Mouse (Mus musculus): Measurements from ENCODE around the gene Sdhc. TPM values are rescaled to one million over a fixed set of nuclear protein-coding genes. Genes with fewer than 3 reads are reported as not detected.
"Not testable (repeated sequence)": the region's sequence is repeated elsewhere in the genome, so short reads cannot be mapped to it uniquely, and the experiment has no call there.

Sdhc gene
- polyA plus RNA-seq, 1 experiment from 2014 or later, result 334 TPM

DNA sequence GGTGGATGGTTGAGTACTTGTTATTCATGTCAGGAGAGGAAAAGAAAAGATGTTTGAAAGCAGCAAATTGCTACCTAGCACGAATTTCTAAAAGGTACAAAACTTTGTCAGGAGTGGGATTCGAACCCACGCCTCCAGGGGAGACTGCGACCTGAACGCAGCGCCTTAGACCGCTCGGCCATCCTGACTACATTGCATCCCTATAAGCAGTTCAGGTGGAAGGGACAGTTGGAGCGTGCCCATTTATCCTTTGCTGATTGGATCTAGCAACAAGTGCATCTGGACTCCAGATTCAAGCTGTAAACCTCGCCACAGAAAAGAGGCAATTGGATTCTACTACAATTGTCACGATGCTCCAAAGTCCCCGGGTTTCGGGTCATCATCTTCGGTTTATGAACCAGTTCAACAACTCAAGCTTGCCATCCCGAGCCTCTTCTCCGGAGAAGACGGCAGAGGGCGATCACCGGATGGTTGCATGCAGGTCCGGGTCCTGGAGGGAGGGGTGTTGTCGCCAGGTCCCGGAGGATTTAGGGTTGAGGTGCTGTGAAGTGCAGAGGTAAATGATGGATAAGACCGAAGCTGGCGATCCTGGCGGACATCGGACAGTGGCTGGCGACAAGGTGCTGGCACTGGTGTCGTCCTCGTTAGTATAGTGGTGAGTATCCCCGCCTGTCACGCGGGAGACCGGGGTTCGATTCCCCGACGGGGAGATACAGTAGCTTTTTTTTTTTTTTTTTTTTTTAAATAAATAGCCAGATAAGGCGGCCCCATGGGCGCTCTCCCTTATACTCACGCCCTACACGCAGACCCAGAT, 48.5 kb downstream of the Sdhc start:
- Histone ChIP-seq H3K4me1 (ENCODE audit: control insufficient read depth, insufficient read depth, low read length) (no peaks in the 10 kb centered on the region), H3K4me2 (ENCODE audit: low read depth, low read length) (peak overlapping the region; percentile 49), H3K9ac (replicated peaks; ENCODE audit: low read depth, low read length) (peak overlapping the region; percentile 56), H3K9me3 (ENCODE audit: control insufficient read depth, low read length) (no peaks in the 10 kb centered on the region), H3K27me3 (ENCODE audit: control insufficient read depth, insufficient read depth, low read length) (no peaks in the 10 kb centered on the region), H3K27ac (ENCODE audit: low read depth, low read length) (peak overlapping the region; percentile 75), H3K4me3 (ENCODE audit: low read depth, low read length) (peak overlapping the region; percentile 49), H3K36me3 (ENCODE audit: control insufficient read depth, insufficient read depth, low read length) (no peaks in the 10 kb centered on the region)
- under 1% methylated on average over 40 of the region's 40 CpGs for WGBS
- peak; percentile 92 for ATAC-seq (ENCODE audit: low read depth)

DNA sequence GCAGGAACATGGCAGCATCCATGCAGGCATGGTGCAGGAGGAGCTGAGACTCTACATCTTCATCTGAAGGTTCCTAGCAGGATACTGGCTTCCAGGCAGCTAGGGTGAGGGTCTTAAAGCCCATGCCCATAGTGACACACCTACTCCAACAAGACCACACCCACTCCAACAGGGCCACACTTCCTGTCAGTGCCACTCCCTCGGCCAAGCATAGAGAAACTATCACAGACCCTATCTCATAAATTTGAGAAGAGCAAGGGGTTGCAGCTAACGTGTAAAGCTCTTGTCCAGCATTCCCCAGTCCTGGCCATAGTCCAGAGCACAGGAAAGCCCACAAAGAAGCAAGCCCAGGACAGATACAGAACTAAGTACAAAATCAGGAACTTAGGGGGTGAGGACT, 49.4 kb downstream of the Sdhc start:
- H3K4me1 ChIP-seq (ENCODE audit: control insufficient read depth, insufficient read depth, low read length), result no peaks in the 10 kb centered on the region
- 46% methylated on average over 2 of the region's 2 CpGs for WGBS
- no peak overlapping the region for H3K4me3 ChIP-seq (ENCODE audit: low read depth, low read length)

DNA sequence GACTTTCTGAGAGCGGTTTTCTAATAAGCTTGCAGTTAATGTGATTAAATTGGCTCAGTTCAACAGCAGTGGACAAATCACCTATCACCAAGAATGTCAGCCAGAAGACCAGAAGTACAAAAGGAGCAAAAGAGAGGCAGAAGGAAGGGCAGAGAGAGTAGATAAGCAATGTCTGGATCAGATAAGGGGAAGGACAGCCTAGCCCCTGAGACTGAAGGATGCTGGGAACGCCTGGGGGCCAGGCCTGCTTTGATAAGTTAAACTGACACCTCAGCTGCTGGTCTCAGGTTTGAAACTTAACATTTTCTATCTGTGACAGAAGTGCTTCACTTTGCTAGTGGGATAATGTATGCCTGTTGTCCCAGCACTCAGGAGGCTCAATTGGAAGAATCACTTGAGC, 52.8 kb downstream of the Sdhc start:
- H3K36me3 ChIP-seq (ENCODE audit: control insufficient read depth, insufficient read depth, low read length), result no peaks in the 10 kb centered on the region
- no peak overlapping the region for H3K9ac ChIP-seq (replicated peaks; ENCODE audit: low read depth, low read length)
- no peak overlapping the region for H3K4me2 ChIP-seq (ENCODE audit: low read depth, low read length)
- H3K27ac ChIP-seq (ENCODE audit: low read depth, low read length), result no peak overlapping the region
- ATAC-seq (ENCODE audit: low read depth), result no peak
- no peaks in the 10 kb centered on the region for H3K27me3 ChIP-seq (ENCODE audit: control insufficient read depth, insufficient read depth, low read length)
- H3K4me3 ChIP-seq (ENCODE audit: low read depth, low read length), result no peak overlapping the region
- no peaks in the 10 kb centered on the region for H3K9me3 ChIP-seq (ENCODE audit: control insufficient read depth, low read length)
- H3K4me1 ChIP-seq (ENCODE audit: control insufficient read depth, insufficient read depth, low read length), result no peaks in the 10 kb centered on the region
- WGBS, result 54% methylated on average over 2 of the region's 2 CpGs

More for the DNA sequence above, 49.4 kb downstream of the Sdhc start:
- Histone ChIP-seq H3K27me3 (ENCODE audit: control insufficient read depth, insufficient read depth, low read length) (no peaks in the 10 kb centered on the region), H3K9me3 (ENCODE audit: control insufficient read depth, low read length) (no peaks in the 10 kb centered on the region), H3K9ac (replicated peaks; ENCODE audit: low read depth, low read length) (no peak overlapping the region), H3K27ac (ENCODE audit: low read depth, low read length) (no peak overlapping the region), H3K36me3 (ENCODE audit: control insufficient read depth, insufficient read depth, low read length) (no peaks in the 10 kb centered on the region), H3K4me2 (ENCODE audit: low read depth, low read length) (no peak overlapping the region)
- ATAC-seq (ENCODE audit: low read depth), result no peak

DNA sequence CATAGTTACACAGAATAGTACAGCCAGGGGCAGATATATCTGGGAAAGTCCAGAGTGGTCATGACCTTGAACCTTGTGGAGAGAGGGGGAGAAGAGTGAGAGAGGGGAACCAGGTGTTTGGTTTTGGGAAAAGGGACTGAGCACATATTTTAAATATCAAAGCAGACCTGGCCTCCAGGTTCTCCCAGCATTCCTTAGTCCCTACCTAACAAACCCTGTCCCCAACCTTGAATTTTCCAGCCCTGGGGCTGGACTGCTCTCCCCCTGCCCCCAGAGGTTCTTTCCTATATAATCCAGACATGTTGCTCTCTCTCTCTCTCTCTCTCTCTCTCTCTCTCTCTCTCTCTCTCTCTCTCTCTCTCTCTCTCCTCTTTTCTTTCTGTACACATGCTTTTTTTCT, 53.3 kb downstream of the Sdhc start:
- Histone ChIP-seq H3K4me3 (ENCODE audit: low read depth, low read length) (no peak overlapping the region), H3K36me3 (ENCODE audit: control insufficient read depth, insufficient read depth, low read length) (no peaks in the 10 kb centered on the region), H3K4me1 (ENCODE audit: control insufficient read depth, insufficient read depth, low read length) (no peaks in the 10 kb centered on the region), H3K4me2 (ENCODE audit: low read depth, low read length) (no peak overlapping the region), H3K27me3 (ENCODE audit: control insufficient read depth, insufficient read depth, low read length) (no peaks in the 10 kb centered on the region), H3K27ac (ENCODE audit: low read depth, low read length) (no peak overlapping the region), H3K9me3 (ENCODE audit: control insufficient read depth, low read length) (no peaks in the 10 kb centered on the region), H3K9ac (replicated peaks; ENCODE audit: low read depth, low read length) (no peak overlapping the region)
- ATAC-seq (ENCODE audit: low read depth), result no peak

DNA sequence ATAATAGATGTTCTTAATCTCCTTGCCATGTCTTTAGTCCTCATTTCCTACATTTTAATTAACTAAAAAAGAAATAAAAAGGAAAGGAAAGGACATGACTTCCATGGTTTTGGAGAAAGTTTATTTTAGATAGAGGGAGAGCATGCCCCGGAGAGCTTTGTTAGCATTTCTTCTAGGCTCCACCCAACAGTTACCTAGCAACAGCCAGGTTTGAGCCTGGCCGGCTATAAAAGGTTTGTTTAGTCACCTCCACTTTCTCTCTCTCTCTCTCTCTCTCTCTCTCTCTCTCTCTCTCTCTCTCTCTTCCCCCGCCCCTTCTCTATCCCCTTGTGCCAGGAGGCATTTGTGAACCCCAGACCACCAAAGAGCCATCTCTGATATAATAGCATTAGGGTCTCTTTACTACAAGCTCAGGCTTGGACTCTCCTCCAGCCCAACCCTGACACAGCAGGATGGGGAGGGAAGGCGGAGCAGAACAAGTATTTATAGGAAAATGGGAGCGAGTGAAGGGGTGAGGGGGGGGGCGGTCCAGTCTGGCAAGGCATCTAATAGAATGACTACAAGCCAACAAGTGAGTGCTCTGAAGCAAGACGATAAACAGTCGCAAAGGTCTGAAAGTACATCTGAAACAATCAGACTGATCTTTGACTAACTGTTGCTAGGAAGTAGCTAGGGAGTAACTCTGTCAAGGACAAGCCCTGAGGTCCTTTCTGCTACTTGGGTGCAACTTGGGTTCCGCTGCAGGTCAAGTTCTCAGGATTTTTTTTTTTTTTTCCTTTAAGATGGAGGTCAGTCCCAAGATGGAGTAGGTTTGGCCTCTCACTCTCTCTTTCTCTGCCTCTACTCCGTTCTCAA, 54.1 kb downstream of the Sdhc start:
- no peak overlapping the region for H3K4me3 ChIP-seq (ENCODE audit: low read depth, low read length)
- H3K4me1 ChIP-seq (ENCODE audit: control insufficient read depth, insufficient read depth, low read length), result no peaks in the 10 kb centered on the region
- H3K9ac ChIP-seq (replicated peaks; ENCODE audit: low read depth, low read length), result no peak overlapping the region
- no peaks in the 10 kb centered on the region for H3K27me3 ChIP-seq (ENCODE audit: control insufficient read depth, insufficient read depth, low read length)
- no peak overlapping the region for H3K4me2 ChIP-seq (ENCODE audit: low read depth, low read length)
- H3K9me3 ChIP-seq (ENCODE audit: control insufficient read depth, low read length), result no peaks in the 10 kb centered on the region
- ATAC-seq (ENCODE audit: low read depth), result no peak
- H3K27ac ChIP-seq (ENCODE audit: low read depth, low read length), result no peak overlapping the region
- H3K36me3 ChIP-seq (ENCODE audit: control insufficient read depth, insufficient read depth, low read length), result no peaks in the 10 kb centered on the region
- WGBS, result 20% methylated on average over 10 of the region's 10 CpGs

DNA sequence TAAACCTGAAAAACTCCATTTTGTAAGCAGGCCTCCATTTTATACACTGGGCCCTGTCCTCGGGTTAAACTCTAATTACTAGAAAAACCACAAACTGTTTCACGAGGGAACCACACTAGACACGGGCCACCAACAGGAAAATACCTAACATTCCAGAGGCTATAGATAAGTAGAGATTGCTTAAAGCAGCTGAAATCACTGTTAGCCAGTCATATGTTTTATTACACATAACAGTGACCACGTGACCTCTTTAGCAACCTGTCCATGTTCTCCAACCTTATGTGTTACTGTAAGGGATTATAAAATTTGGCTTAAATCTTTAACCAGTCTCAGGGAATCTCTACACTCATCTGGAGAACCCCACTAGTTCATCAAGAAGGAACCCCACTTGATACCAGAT, 56.0 kb downstream of the Sdhc start:
- Histone ChIP-seq H3K27me3 (ENCODE audit: control insufficient read depth, insufficient read depth, low read length) (no peaks in the 10 kb centered on the region), H3K9ac (replicated peaks; ENCODE audit: low read depth, low read length) (no peak overlapping the region), H3K9me3 (ENCODE audit: control insufficient read depth, low read length) (no peaks in the 10 kb centered on the region), H3K4me3 (ENCODE audit: low read depth, low read length) (no peak overlapping the region), H3K36me3 (ENCODE audit: control insufficient read depth, insufficient read depth, low read length) (no peaks in the 10 kb centered on the region), H3K4me2 (ENCODE audit: low read depth, low read length) (no peak overlapping the region), H3K27ac (ENCODE audit: low read depth, low read length) (no peak overlapping the region), H3K4me1 (ENCODE audit: control insufficient read depth, insufficient read depth, low read length) (no peaks in the 10 kb centered on the region)
- ATAC-seq (ENCODE audit: low read depth), result no peak
- 83% methylated on average over 4 of the region's 4 CpGs for WGBS

DNA sequence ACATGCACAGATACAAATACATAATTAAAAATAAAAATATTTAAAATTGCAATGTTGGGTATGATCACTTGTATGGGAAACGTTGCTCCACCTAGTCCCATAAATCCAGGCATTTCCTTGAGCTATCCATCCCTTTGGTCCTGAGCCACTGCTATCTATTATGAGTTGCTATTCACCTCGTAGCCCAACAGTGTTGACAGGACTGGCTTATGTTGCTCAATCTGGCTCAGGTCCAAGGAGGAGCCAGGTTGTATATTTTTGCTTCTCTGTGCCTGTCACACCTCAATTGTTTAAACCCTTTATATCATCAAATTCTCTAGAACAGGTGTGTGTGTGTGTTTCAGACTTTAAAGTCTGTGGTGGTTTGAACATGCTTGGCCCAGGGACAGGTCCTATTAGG, 59.6 kb downstream of the Sdhc start:
- H3K4me1 ChIP-seq (ENCODE audit: control insufficient read depth, insufficient read depth, low read length), result no peaks in the 10 kb centered on the region
- 68% methylated on average over 2 of the region's 2 CpGs for WGBS
- no peak overlapping the region for H3K4me3 ChIP-seq (ENCODE audit: low read depth, low read length)
- ATAC-seq (ENCODE audit: low read depth), result no peak
- no peaks in the 10 kb centered on the region for H3K9me3 ChIP-seq (ENCODE audit: control insufficient read depth, low read length)
- no peak overlapping the region for H3K27ac ChIP-seq (ENCODE audit: low read depth, low read length)
- no peak overlapping the region for H3K9ac ChIP-seq (replicated peaks; ENCODE audit: low read depth, low read length)
- no peaks in the 10 kb centered on the region for H3K36me3 ChIP-seq (ENCODE audit: control insufficient read depth, insufficient read depth, low read length)
- H3K27me3 ChIP-seq (ENCODE audit: control insufficient read depth, insufficient read depth, low read length), result peaks cover 6% of the 10 kb centered on the region; the same call in 1 of the 2 replicates
- H3K4me2 ChIP-seq (ENCODE audit: low read depth, low read length), result no peak overlapping the region

DNA sequence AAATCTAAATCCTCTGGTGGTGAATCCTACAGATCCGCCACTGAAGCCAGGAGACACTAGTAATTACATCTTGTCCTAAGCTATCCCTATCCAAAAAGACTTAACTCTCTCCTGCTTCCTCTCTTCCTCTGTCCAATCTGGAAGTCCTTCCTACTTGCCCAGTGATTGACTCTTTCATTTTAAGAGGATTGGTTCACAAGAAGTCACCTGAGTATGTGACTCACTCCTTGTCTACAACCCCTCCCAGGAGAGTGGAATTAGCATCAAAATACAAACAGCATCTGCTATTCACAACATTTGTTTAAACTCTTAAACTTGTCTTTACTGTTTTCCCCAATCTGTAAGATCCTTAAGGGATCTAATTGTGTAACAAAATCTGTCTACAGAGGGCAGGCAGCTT, 60.5 kb downstream of the Sdhc start:
- H3K4me3 ChIP-seq (ENCODE audit: low read depth, low read length), result no peak overlapping the region
- no peaks in the 10 kb centered on the region for H3K4me1 ChIP-seq (ENCODE audit: control insufficient read depth, insufficient read depth, low read length)
- H3K4me2 ChIP-seq (ENCODE audit: low read depth, low read length), result no peak overlapping the region
- H3K9ac ChIP-seq (replicated peaks; ENCODE audit: low read depth, low read length), result no peak overlapping the region
- no peak for ATAC-seq (ENCODE audit: low read depth)
- H3K9me3 ChIP-seq (ENCODE audit: control insufficient read depth, low read length), result no peaks in the 10 kb centered on the region
- WGBS, result 97% methylated on average over 1 of the region's 1 CpGs
- peaks cover 7% of the 10 kb centered on the region; the same call in 1 of the 2 replicates for H3K27me3 ChIP-seq (ENCODE audit: control insufficient read depth, insufficient read depth, low read length)
- H3K27ac ChIP-seq (ENCODE audit: low read depth, low read length), result no peak overlapping the region
- H3K36me3 ChIP-seq (ENCODE audit: control insufficient read depth, insufficient read depth, low read length), result no peaks in the 10 kb centered on the region

DNA sequence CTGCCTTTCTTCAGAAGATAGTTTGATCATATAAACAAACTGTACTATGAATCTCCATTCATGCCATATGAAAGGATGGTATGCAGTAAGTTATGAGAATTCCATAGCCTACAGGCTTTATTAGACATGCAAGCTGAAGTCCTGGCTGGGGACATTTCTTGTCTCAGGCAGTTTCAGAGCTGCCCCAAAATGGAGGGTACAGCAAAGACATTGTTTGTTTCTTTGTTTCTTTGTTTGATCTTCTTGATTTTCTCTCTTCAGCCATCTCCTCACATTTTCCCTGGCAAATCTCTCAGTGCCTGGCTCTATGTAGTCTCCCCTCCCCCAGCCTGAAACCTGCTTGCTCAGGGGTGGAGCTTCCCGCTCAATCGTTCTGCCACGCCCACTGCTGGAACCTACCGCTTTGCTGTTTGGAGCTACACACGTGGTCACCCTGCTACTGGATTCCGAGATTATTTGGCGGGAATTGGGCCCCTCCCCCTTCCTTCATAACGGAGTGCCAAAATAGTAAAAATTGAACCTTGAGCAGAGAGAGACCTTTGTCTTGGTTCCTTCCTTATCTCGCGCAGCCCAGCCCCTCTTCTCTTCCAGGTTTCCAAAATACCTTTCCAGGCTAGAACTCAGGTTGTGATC, 62.0 kb downstream of the Sdhc start:
- not testable (repeated sequence) for H3K4me1 ChIP-seq (ENCODE audit: control insufficient read depth, insufficient read depth, low read length); H3K27ac ChIP-seq (ENCODE audit: low read depth, low read length); H3K9ac ChIP-seq (replicated peaks; ENCODE audit: low read depth, low read length); ATAC-seq (ENCODE audit: low read depth); H3K27me3 ChIP-seq (ENCODE audit: control insufficient read depth, insufficient read depth, low read length); H3K4me3 ChIP-seq (ENCODE audit: low read depth, low read length); H3K9me3 ChIP-seq (ENCODE audit: control insufficient read depth, low read length); H3K36me3 ChIP-seq (ENCODE audit: control insufficient read depth, insufficient read depth, low read length)
- peak overlapping the region; percentile 21; the same call in 1 of the 2 replicates for H3K4me2 ChIP-seq (ENCODE audit: low read depth, low read length)
- WGBS, result 6% methylated on average over 10 of the region's 10 CpGs
